Mouse (Mus musculus): ENCODE data around the gene Fcna. TPM values are rescaled to one million over a fixed set of nuclear protein-coding genes. Genes with fewer than 3 reads are reported as not detected.
A peak's percentile ranks its signal among the peaks of the same experiment; 100 is the strongest.

Fcna gene
- total and polyA plus RNA-seq, 3 experiments = 0.21 TPM; not detected in 2

DNA sequence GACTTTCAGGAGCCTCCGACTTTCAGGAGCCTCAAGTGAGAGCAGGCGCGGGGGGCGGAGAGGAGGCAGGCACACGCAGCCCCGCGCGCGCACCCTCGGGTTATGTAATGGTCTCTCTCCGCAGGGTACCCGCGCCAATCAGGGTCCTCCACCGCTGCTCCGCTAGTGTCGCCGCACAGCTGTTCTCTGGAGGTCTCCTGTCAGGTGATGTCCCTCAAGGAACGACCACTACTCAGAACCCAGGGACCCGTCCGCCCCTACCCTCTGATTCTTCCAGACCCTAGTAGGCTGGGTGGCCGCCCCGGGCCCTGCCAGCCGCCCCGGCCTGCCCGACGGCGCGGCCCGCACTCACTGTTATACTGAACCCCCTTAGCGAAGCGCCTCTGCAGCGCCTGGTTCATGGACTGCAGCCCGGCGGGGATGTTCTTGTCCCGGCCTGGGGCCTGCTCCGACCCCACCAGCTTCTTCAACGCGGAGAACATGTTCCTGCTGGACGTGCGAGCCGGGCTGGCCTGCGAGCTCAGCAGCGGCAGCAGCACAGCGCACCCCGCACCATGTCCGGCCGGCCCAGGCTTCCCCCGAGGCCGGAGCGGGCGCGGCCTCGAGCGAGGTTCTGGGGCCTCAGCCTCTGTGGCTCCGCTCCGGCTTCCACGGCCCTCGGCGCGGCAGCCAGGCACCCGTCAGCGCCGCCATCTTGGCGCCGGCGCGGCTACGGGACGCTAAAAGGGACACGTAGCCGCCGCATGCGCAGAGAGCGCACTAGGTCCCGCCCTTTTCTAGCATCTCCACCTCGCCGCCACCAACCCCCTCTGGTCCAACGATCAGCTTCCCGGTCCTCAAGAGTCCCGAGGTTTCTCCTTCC is 19.8 kb downstream of the Fcna start, which contains the start of gene Rabl6 (continued):
- TF ChIP-seq ZMIZ1 (IDR thresholded peaks at IDR 0.05; ENCODE audit: low read depth, low read length) = peak; percentile 90
- TF ChIP-seq CHD2 (IDR thresholded peaks at IDR 0.05; ENCODE audit: low read length) = no peak
- no peak for TF ChIP-seq CHD1 (IDR thresholded peaks at IDR 0.05; ENCODE audit: low read depth, low read length)
- TF ChIP-seq RCOR1 (IDR thresholded peaks at IDR 0.05; ENCODE audit: low read depth, low read length) = no peak
- TF ChIP-seq RAD21 (IDR thresholded peaks at IDR 0.05; ENCODE audit: low read depth, low read length) = no peak

DNA sequence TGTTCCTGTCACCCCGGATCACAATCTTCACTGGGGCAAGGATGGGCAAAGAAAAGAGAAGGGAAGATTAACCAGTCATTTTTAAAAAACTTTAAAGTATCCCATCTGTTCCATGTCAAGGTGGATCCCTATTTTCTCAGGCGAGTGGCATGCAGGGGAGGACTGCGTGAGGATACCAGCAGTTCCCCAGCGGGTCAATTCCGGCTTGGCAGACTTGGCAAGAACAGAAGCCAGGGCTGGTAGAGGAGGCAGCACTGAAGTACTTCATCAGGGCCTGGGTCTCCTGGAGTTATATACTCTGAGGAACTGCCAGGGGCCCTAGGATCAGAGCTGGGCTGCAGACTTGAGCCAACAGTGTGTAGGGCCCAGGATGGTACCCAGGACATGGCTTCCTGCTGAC is 25.3 kb downstream of the Fcna start:
- no peak overlapping the region for H3K27ac ChIP-seq (ENCODE audit: control insufficient read depth, low read depth, low read length)
- H3K36me3 ChIP-seq (ENCODE audit: control insufficient read depth in 1 of 2, insufficient read depth in 2 of 2, low read length in 2 of 2) = peaks cover 12 to 13% of the 10 kb centered on the region in 2 experiments; a peak in 3 of 4 replicates
- no peak overlapping the region for H3K4me3 ChIP-seq (ENCODE audit: control insufficient read depth in 1 of 2, insufficient read depth in 1 of 2, low read depth in 2 of 2, low read length in 2 of 2)
- no peak for DNase-seq (ENCODE audit: low read depth, low spot score)
- H3K9me3 ChIP-seq (replicated peaks; ENCODE audit: insufficient read depth, low read length) = no peaks in the 10 kb centered on the region
- TF ChIP-seq ZKSCAN1 (IDR thresholded peaks at IDR 0.05; ENCODE audit: low read depth, low read length) (no peak), MAZ (IDR thresholded peaks at IDR 0.05; ENCODE audit: low read depth, low read length) (no peak), TCF12 (IDR thresholded peaks at IDR 0.05; ENCODE audit: low read depth, low read length) (no peak), MEF2A (IDR thresholded peaks at IDR 0.05; ENCODE audit: extremely low read depth, insufficient replicate concordance, low read depth, low read length, poor library complexity, severe bottlenecking) (no peak), HCFC1 (IDR thresholded peaks at IDR 0.05; ENCODE audit: low read depth, low read length) (no peak), CHD1 (IDR thresholded peaks at IDR 0.05; ENCODE audit: low read depth, low read length) (no peak), GABPA (IDR thresholded peaks at IDR 0.05; ENCODE audit: low read depth, low read length) (no peak), NRF1 (IDR thresholded peaks at IDR 0.05; ENCODE audit: insufficient read depth, low read depth, low read length, poor library complexity, severe bottlenecking) (no peak), BHLHE40 (IDR thresholded peaks at IDR 0.05; ENCODE audit: borderline replicate concordance, low read depth, low read length) (no peak)
- H3K79me2 ChIP-seq (ENCODE audit: control insufficient read depth, insufficient read depth, low read length, poor library complexity) = peaks cover 21% of the 10 kb centered on the region
- H3K9ac ChIP-seq (ENCODE audit: control insufficient read depth, low read depth, low read length, poor library complexity, severe bottlenecking) = no peak overlapping the region
- H3K27me3 ChIP-seq (ENCODE audit: control insufficient read depth in 1 of 2, insufficient read depth in 2 of 2, low read length in 2 of 2) = no peaks in the 10 kb centered on the region
- H3K4me1 ChIP-seq (ENCODE audit: control insufficient read depth in 1 of 2, insufficient read depth in 2 of 2, low read length in 2 of 2) = peaks cover 0 to 11% of the 10 kb centered on the region in 2 experiments; a peak in 3 of 4 replicates

DNA sequence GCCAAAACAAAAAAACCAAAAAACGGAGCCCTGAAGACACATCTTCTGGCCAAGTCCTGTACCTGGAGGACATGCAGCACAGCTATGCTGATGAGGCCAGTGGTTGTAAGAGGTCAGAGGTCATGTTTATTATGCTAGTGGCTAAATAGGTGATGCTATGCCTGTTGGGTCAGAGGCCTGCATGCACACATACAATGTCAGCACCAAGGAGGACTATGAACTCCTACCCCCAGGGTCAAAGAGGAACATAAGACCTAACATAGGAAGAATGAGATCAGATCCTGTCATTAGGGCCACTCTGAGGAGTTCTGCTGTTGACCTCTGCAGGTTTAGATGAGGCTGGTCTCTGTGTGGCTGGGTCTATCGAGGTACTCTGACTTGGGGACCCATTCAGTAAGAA is 27.8 kb downstream of the Fcna start:
- Histone ChIP-seq H3K79me2 (ENCODE audit: control insufficient read depth, insufficient read depth, low read length, poor library complexity) (peaks cover 3% of the 10 kb centered on the region), H3K9ac (ENCODE audit: control insufficient read depth, low read depth, low read length, poor library complexity, severe bottlenecking) (no peak overlapping the region), H3K36me3 (ENCODE audit: control insufficient read depth in 1 of 2, insufficient read depth in 2 of 2, low read length in 2 of 2) (peaks cover 0 to 14% of the 10 kb centered on the region in 2 experiments; a peak in 2 of 4 replicates), H3K27ac (ENCODE audit: control insufficient read depth, low read depth, low read length) (no peak overlapping the region), H3K4me1 (ENCODE audit: control insufficient read depth in 1 of 2, insufficient read depth in 2 of 2, low read length in 2 of 2) (no peaks in the 10 kb centered on the region), H3K9me3 (replicated peaks; ENCODE audit: insufficient read depth, low read length) (no peaks in the 10 kb centered on the region), H3K4me3 (ENCODE audit: control insufficient read depth in 1 of 2, insufficient read depth in 1 of 2, low read depth in 2 of 2, low read length in 2 of 2) (no peak overlapping the region), H3K27me3 (ENCODE audit: control insufficient read depth in 1 of 2, insufficient read depth in 2 of 2, low read length in 2 of 2) (no peaks in the 10 kb centered on the region)
- TF ChIP-seq JUND (IDR thresholded peaks at IDR 0.05; ENCODE audit: low read depth, low read length) = no peak
- DNase-seq (ENCODE audit: low read depth, low spot score) = no peak
